Mouse (Mus musculus) gastrocnemius, postnatal 10 days (tissue): ENCODE results near the gene Shisa2. TPM values are rescaled to one million over a fixed set of nuclear protein-coding genes. Genes with fewer than 3 reads are reported as not detected.

ENCODE experiments used
- DNase-seq: peaks from one replicate; pipeline ENCODE4 v3.0.0; 2021; ENCODE audit warnings: mixed read lengths
- total RNA-seq, 2 experiments: library from RNA; stranded (reverse); gene quantifications; 2 replicates each; pipeline ENCODE4 v1.2.3; 2021

Gene Shisa2
- total RNA-seq, 2 experiments from 2014 or later, result 69.9 to 72.4 TPM

- DNase-seq, result no peak
These were observed 5.0 kb downstream of the Shisa2 start for GRCm38 (mm10) chr14:59630096-59630495.

GRCm38 (mm10) chr14:59632067-59632466 lies 7.0 kb downstream of the Shisa2 start:
- no peak for DNase-seq

GRCm38 (mm10) chr14:59633295-59633898 lies 8.3 kb downstream of the Shisa2 start:
- DNase-seq, result no peak

- no peak for DNase-seq
These were observed 8.9 kb downstream of the Shisa2 start for GRCm38 (mm10) chr14:59633988-59634387.

GRCm38 (mm10) chr14:59638906-59639703 lies 14.0 kb downstream of the Shisa2 start:
- DNase-seq, result no peak

- no peak for DNase-seq
These were observed 16.7 kb downstream of the Shisa2 start for GRCm38 (mm10) chr14:59641856-59642255.

- peak; percentile 20 for DNase-seq
These were observed 18.5 kb downstream of the Shisa2 start for GRCm38 (mm10) chr14:59643582-59643981.

GRCm38 (mm10) chr14:59644166-59644565 lies 19.1 kb downstream of the Shisa2 start:
- DNase-seq, result no peak

- DNase-seq, result no peak
These were observed 19.8 kb downstream of the Shisa2 start for GRCm38 (mm10) chr14:59644896-59645295.

- peak; percentile 20 for DNase-seq
These were observed 22.0 kb downstream of the Shisa2 start for GRCm38 (mm10) chr14:59646826-59647697.

- no peak for DNase-seq
These were observed 23.5 kb downstream of the Shisa2 start for GRCm38 (mm10) chr14:59648611-59649010.

GRCm38 (mm10) chr14:59649337-59649736 lies 24.2 kb downstream of the Shisa2 start:
- DNase-seq, result no peak

GRCm38 (mm10) chr14:59656591-59656990 lies 31.5 kb downstream of the Shisa2 start:
- DNase-seq, result no peak

- no peak for DNase-seq
These were observed 32.0 kb downstream of the Shisa2 start for GRCm38 (mm10) chr14:59657098-59657497.

- no peak for DNase-seq
These were observed 47.9 kb downstream of the Shisa2 start for GRCm38 (mm10) chr14:59672893-59673515.

- DNase-seq, result no peak
These were observed 49.4 kb downstream of the Shisa2 start for GRCm38 (mm10) chr14:59674556-59674955.

GRCm38 (mm10) chr14:59675330-59675729 lies 50.2 kb downstream of the Shisa2 start:
- no peak for DNase-seq

GRCm38 (mm10) chr14:59677598-59678003 lies 52.5 kb downstream of the Shisa2 start:
- no peak for DNase-seq
